Mouse (Mus musculus) ES-E14 (cell line): ENCODE data around the gene Mypop. TPM values are rescaled to one million over a fixed set of nuclear protein-coding genes. Genes with fewer than 3 reads are reported as not detected.

Source experiments
- DNase-seq: peaks from one replicate; pipeline ENCODE4 v3.0.0-alpha.2; 2013; ENCODE audit warnings: low read depth, low spot score
- H3K27ac ChIP-seq: 2 replicates; pipeline ENCODE4 v1.5.1; 2012; ENCODE audit warnings: low read depth, mild to moderate bottlenecking, low read length, moderate library complexity, mixed read lengths; ENCODE audit not compliant: poor library complexity, insufficient read depth, severe bottlenecking
- H3K36me3 ChIP-seq: 2 replicates; pipeline ENCODE4 v1.6.1; 2012; ENCODE audit warnings: mild to moderate bottlenecking, low read length, moderate library complexity, mixed read lengths; ENCODE audit not compliant: control insufficient read depth, poor library complexity, insufficient read depth, severe bottlenecking
- H3K4me1 ChIP-seq, 2 experiments: fragments of 150-350 bp in 1 of 2; sonication (generic) in 1 of 2; 2 replicates each; pipeline ENCODE4 v1.6.1; 2012; ENCODE audit warnings: low read length in 2 of 2, mild to moderate bottlenecking in 1 of 2, mixed read lengths in 1 of 2; ENCODE audit not compliant: control insufficient read depth in 2 of 2, insufficient read depth in 2 of 2, poor library complexity in 1 of 2
- H3K4me3 ChIP-seq, 2 experiments: fragments of 150-350 bp in 1 of 2; sonication (generic) in 1 of 2; 2 replicates each; pipeline ENCODE4 v1.5.1; 2012; ENCODE audit warnings: low read length in 2 of 2, low read depth in 1 of 2, mild to moderate bottlenecking in 1 of 2, mixed read lengths in 1 of 2; ENCODE audit not compliant: insufficient read depth in 1 of 2, poor library complexity in 1 of 2, severe bottlenecking in 1 of 2
- H3K9ac ChIP-seq: 2 replicates; pipeline ENCODE4 v1.6.1; 2012; ENCODE audit warnings: low read depth, mild to moderate bottlenecking, low read length, mixed read lengths; ENCODE audit not compliant: poor library complexity, insufficient read depth, severe bottlenecking
- H3K9me3 ChIP-seq: fragments of 150-350 bp; sonication (generic); 2 replicates; pipeline ENCODE4 v1.6.1; 2012; ENCODE audit warnings: low read depth, mild to moderate bottlenecking, low read length; ENCODE audit not compliant: control insufficient read depth, insufficient read depth
- CHD2 ChIP-seq: IDR thresholded peaks from 2 replicates; pipeline ENCODE4 v1.6.1; 2014; ENCODE audit warnings: mild to moderate bottlenecking, low read depth, low read length, inconsistent platforms
- HCFC1 ChIP-seq: IDR thresholded peaks from 2 replicates; pipeline ENCODE4 v1.6.1; 2012; ENCODE audit warnings: low read length, inconsistent platforms, borderline replicate concordance; ENCODE audit not compliant: insufficient read depth
- MAFK ChIP-seq: IDR thresholded peaks from 2 replicates; pipeline ENCODE4 v1.6.1; 2014; ENCODE audit warnings: mild to moderate bottlenecking, low read depth, low read length, inconsistent platforms; ENCODE audit not compliant: insufficient read depth
- ZC3H11A ChIP-seq: IDR thresholded peaks from 2 replicates; pipeline ENCODE4 v1.6.1; 2012; ENCODE audit warnings: low read depth, mild to moderate bottlenecking, inconsistent platforms, low read length, borderline replicate concordance
- ZNF384 ChIP-seq: IDR thresholded peaks from 2 replicates; pipeline ENCODE4 v1.6.1; 2012; ENCODE audit warnings: low read depth, low read length, inconsistent platforms
- in situ Hi-C, 2 experiments: fragments of 600-800 bp; cut with MboI; formaldehyde crosslinking; loops; one replicate each; pipeline ENCODE4 v1.15.1; 2025; ENCODE audit warnings: low sequenced_read_pairs in 2 of 2, inconsistent platforms in 1 of 2; ENCODE audit not compliant: unreplicated experiment in 2 of 2
- total RNA-seq: library from RNA; depleted of rRNA; stranded (reverse); fragments of 300-350 nt; gene quantifications from 2 replicates; pipeline ENCODE4 v1.2.3, GENCODE M21; 2012

The Mypop gene
- total RNA-seq, 1 experiment: 3.1 TPM

DNA sequence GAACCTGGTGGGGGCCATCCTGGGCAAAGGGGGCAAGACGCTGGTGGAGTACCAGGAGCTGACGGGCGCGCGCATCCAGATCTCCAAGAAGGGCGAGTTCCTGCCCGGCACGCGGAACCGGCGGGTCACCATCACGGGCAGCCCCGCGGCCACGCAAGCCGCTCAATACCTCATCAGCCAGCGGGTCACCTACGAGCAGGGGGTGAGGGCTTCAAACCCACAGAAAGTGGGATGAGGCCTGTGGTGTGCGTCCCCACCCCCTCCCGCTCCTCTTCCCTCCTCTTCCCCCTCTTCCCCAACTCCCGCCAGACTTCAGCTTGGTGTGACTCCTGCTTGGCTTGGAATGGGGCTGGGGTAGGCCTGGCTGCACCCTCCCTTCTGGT, 32.7 kb upstream of the Mypop start:
- no peak for TF ChIP-seq HCFC1
- Histone ChIP-seq H3K4me3 (peak overlapping the region; percentile 68), H3K9ac (peak overlapping the region; percentile 78), H3K9me3 (no peaks in the 10 kb centered on the region), H3K4me1 (peaks cover 0 to 17% of the 10 kb centered on the region in 2 experiments; a peak in 2 of 4 replicates), H3K27ac (peak overlapping the region; percentile 28; the same call in 1 of the 2 replicates), H3K36me3 (0 out of 2 replicates have a peak, but pooled peaks cover 2% of the 10 kb centered on the region)
- DNase-seq: no peak
- in situ Hi-C loops: no loop called here

DNA sequence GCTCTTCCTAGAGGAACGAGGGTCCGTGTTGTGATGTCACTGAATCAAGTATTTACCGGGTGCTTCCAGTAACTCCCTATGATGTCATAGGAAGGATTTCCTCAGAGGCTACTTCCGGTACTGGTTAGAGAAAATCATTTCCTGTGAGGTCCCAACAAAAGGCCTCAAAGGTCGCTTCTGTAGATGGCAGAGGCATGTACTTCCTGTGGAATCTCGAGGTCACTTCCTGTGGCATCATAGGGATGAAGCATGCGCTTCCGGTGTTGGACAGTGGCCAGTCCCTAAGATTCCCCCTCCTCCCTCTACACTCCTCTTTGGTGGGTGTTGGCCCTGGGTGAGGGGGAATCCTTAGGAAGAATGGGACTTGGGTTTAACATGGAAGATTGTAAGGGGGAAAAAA, 31.6 kb upstream of the Mypop start:
- H3K36me3 ChIP-seq: 0 out of 2 replicates have a peak, but pooled peaks cover 2% of the 10 kb centered on the region
- H3K4me1 ChIP-seq: peaks cover 0 to 21% of the 10 kb centered on the region in 2 experiments; a peak in 2 of 4 replicates
- TF ChIP-seq ZC3H11A: no peak
- TF ChIP-seq ZNF384: no peak
- TF ChIP-seq CHD2: no peak
- TF ChIP-seq MAFK: no peak
- no peak for TF ChIP-seq HCFC1
- H3K9me3 ChIP-seq: no peaks in the 10 kb centered on the region
- in situ Hi-C loops: no loop called here
- H3K4me3 ChIP-seq: no peak overlapping the region
- no peak overlapping the region for H3K27ac ChIP-seq
- DNase-seq: no peak
- no peak overlapping the region for H3K9ac ChIP-seq

DNA sequence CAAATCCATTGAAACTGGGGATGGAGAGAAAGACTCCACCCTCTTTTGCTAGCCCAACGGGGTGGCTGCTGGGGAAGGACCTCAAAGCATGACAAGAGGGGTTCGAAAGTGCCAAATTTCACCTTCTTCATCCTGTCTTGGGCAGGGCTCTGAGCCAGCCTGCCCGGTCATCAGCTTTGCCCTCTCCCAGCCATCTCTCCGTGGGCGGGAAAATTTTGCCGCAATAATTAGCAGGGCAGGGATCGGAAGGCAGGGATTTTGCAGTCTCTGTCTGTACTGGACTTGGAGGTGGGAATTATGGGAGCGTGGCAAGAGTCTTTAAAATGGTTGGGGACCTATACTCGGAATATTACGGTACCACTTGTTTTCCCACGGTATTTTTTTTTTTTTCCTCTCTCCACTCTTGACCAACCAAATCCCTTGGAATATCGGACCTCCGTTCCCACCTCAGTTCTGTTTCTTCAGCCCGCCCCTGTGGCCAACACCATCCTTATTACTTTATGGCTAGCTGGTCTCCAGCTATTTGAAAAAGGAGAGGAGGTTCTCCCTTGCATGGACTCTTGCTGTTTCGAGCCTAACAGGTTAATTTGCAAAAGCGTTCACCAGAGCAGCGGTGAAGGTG, 28.8 kb upstream of the Mypop start:
- in situ Hi-C loops: no loop called here
- TF ChIP-seq CHD2 (no peak), ZNF384 (peak; percentile 88), MAFK (no peak), ZC3H11A (no peak)
- Histone ChIP-seq H3K4me3 (peak overlapping the region; percentile 35 to 54), H3K27ac (no peak overlapping the region), H3K9ac (0 out of 2 replicates have a peak overlapping the region, but pooled peaks have one; percentile 10), H3K9me3 (no peaks in the 10 kb centered on the region), H3K36me3 (0 out of 2 replicates have a peak, but pooled peaks cover 2% of the 10 kb centered on the region), H3K4me1 (peaks cover 0 to 21% of the 10 kb centered on the region in 2 experiments; a peak in 2 of 4 replicates)
- no peak for DNase-seq

DNA sequence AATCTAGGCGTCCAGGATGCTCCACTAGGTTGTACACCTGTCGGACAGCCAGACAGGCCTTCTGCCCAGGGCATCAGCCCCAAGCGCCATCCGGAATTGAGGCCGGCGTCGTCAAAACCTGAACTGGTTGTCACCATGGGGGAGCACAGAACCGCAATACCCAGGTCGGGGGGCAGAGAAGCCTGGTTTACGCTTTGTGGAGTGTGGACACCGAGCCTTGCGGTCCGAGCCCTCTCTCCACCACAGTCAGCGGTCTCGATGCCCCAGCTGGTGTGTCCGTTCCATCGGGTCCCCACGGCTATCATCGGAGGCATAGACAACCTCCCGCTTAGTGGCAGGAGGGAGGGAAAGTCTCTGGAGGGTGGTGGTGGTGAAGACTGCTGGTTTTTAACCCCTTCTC, 28.2 kb upstream of the Mypop start:
- Histone ChIP-seq H3K27ac (no peak overlapping the region), H3K4me1 (peaks cover 0 to 21% of the 10 kb centered on the region in 2 experiments; a peak in 2 of 4 replicates), H3K36me3 (0 out of 2 replicates have a peak, but pooled peaks cover 2% of the 10 kb centered on the region), H3K9me3 (no peaks in the 10 kb centered on the region), H3K9ac (0 out of 2 replicates have a peak overlapping the region, but pooled peaks have one; percentile 10), H3K4me3 (peak overlapping the region; percentile 35 to 54)
- in situ Hi-C loops: no loop called here
- DNase-seq: no peak
- TF ChIP-seq CHD2: no peak

DNA sequence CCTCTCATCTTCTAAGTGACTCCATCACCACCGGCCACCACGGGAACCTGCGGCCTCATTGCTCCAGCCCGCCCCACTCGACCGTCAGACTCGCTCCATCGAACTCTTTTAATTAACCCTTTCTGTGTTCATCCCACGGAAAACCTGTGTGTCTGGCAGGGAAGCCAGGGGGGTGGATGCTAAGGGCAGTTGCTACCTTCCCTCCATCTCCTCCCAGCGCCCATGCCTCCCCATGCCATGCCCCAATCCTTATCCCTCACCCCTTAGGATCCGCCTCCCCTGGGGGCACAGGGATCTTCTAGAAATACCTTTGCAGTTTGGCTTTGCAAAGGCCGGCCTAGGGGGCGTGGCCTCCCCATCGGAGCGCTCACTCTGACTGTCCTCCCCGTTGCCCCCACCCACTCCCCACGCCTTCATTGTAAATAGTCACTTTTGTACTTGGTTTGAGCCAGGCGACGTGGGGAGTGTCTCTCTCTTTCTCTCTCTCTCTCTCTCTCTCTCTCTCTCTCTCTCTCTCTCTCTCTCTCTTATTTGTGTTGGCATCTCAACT, 27.7 kb upstream of the Mypop start:
- TF ChIP-seq HCFC1: no peak
- TF ChIP-seq ZC3H11A: no peak
- no peak for TF ChIP-seq MAFK
- no peak for TF ChIP-seq ZNF384
- no peak for TF ChIP-seq CHD2
- Histone ChIP-seq H3K9me3 (no peaks in the 10 kb centered on the region), H3K27ac (no peak overlapping the region), H3K4me1 (peaks cover 0 to 20% of the 10 kb centered on the region in 2 experiments; a peak in 2 of 4 replicates), H3K9ac (no peak overlapping the region), H3K4me3 (peak overlapping the region in 1 of 2 experiments; percentile 54; a peak in 1 of 4 replicates), H3K36me3 (0 out of 2 replicates have a peak, but pooled peaks cover under 1% of the 10 kb centered on the region)
- in situ Hi-C loops: no loop called here
- DNase-seq: no peak
